Mouse (Mus musculus): Measurements from ENCODE around the gene Ugt8a. TPM values are rescaled to one million over a fixed set of nuclear protein-coding genes. Genes with fewer than 3 reads are reported as not detected.

Gene Ugt8a
- polyA plus RNA-seq, 1 experiment from 2014 or later, result 0.25 TPM

DNA sequence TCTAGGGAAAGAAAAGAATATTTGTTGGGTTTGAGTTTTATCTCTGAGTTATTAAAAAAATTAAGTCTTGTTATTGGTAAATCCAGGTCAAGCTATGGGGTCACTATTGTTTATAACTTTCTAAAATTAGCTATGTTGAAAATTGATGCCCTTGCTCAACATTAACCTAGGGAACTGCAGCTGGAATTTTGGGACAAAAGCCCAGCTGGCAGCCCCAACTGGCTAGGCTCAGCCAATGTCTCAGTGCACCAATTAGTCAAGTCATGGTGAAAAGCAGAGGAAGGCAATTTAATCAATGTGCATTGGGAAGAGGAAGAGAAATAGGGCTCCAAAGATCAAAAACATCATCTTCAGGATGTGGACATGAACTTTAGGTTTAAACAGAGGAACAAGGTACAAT, 118.7 kb downstream of the Ugt8a start:
- no peak overlapping the region for H3K4me2 ChIP-seq (ENCODE audit: low read depth, low read length)
- H3K9ac ChIP-seq (ENCODE audit: low read depth, low read length), result no peak overlapping the region
- H3K9me3 ChIP-seq (replicated peaks; ENCODE audit: control insufficient read depth, low read length), result no peaks in the 10 kb centered on the region
- no peaks in the 10 kb centered on the region for H3K4me1 ChIP-seq (ENCODE audit: control insufficient read depth, low read depth, low read length)
- no peak for ATAC-seq (ENCODE audit: low read depth)
- no peaks in the 10 kb centered on the region for H3K36me3 ChIP-seq (ENCODE audit: control insufficient read depth, insufficient read depth)
- H3K27me3 ChIP-seq (ENCODE audit: control insufficient read depth, insufficient read depth, low read depth, low read length), result no peaks in the 10 kb centered on the region
- H3K27ac ChIP-seq (ENCODE audit: low read length), result no peak overlapping the region
- no peak overlapping the region for H3K4me3 ChIP-seq (ENCODE audit: low read depth, low read length)

All from liver, embryonic 16.5 days (tissue).